Mouse (Mus musculus): ENCODE measurements around the gene Gm15217. TPM values are rescaled to one million over a fixed set of nuclear protein-coding genes. Genes with fewer than 3 reads are reported as not detected.

Gm15217 gene
- polyA plus RNA-seq, 1 experiment from 2014 or later = not detected

DNA sequence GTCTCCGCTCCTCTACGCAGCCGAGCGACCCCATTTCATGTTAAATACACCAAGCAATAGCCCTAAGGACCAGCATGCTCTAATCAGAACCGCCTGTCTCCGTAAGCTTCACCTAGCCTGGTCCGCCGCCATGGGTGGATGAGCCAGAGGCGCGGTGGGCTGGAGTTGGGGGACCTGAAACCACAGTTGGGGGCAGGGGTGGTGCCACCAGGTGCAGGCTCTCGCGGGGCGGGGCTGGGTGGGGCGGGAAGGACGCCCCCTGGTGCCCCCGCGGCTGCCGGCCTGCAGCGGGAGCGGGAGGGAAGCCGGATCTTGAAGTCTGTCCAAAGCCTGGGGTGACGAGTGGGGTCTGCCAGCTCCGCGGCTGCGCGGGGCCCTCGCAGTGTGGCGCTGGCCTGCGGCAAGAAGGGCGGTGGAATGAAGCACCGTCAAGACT is 1.1 kb downstream of the Gm15217 start:
- H3K4me1 ChIP-seq (ENCODE audit: control insufficient read depth, insufficient read depth, low read length) = peaks cover 7% of the 10 kb centered on the region; the same call in 1 of the 2 replicates
- H3K27me3 ChIP-seq (ENCODE audit: control insufficient read depth, insufficient read depth, low read length) = peaks cover 56% of the 10 kb centered on the region
- WGBS = 5% methylated on average over 31 of the region's 31 CpGs
- peak overlapping the region; percentile 59 for H3K4me2 ChIP-seq (ENCODE audit: low read length)
- ATAC-seq (ENCODE audit: low FRiP score, low TSS enrichment) = peak; percentile 70; the same call in 1 of the 2 replicates
- peak overlapping the region; percentile 43; the same call in 1 of the 2 replicates for H3K9ac ChIP-seq (replicated peaks; ENCODE audit: low read length)
- no peak overlapping the region for H3K27ac ChIP-seq (replicated peaks; ENCODE audit: low read depth, low read length)
- no peaks in the 10 kb centered on the region for H3K36me3 ChIP-seq (ENCODE audit: control insufficient read depth, insufficient read depth, low read length)
- peak; percentile 53 for DNase-seq
- no peaks in the 10 kb centered on the region for H3K9me3 ChIP-seq (ENCODE audit: control insufficient read depth, low read length)
- H3K4me3 ChIP-seq (replicated peaks; ENCODE audit: low read depth, low read length) = peak overlapping the region; percentile 25

DNA sequence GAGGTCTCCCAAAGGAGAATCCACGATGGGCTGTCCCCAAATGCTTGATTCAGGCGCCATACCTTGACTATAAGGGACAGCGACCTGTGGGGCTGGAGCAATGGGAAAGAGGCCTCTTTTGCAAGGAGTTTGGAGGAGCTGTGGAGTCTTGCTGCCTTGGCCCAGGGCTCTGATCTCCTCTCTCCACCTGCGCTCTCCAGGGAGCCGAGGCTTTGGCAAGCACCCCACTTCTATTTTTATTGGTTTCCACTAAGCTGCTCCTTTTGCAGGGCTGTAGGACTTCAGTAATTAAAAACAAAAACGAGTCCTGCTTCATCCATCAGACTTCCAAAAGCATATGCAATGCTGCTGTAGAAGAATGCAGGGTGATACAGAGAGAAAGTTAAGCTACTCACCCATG is 2.2 kb downstream of the Gm15217 start:
- H3K27ac ChIP-seq (replicated peaks; ENCODE audit: low read depth, low read length) = no peak overlapping the region
- H3K9ac ChIP-seq (replicated peaks; ENCODE audit: low read length) = no peak overlapping the region
- no peak overlapping the region for H3K4me2 ChIP-seq (ENCODE audit: low read length)
- H3K4me3 ChIP-seq (replicated peaks; ENCODE audit: low read depth, low read length) = no peak overlapping the region
- DNase-seq (no peak), ATAC-seq (ENCODE audit: low FRiP score, low TSS enrichment) (no peak)
- no peaks in the 10 kb centered on the region for H3K36me3 ChIP-seq (ENCODE audit: control insufficient read depth, insufficient read depth, low read length)
- H3K4me1 ChIP-seq (ENCODE audit: control insufficient read depth, insufficient read depth, low read length) = peaks cover 18% of the 10 kb centered on the region
- H3K9me3 ChIP-seq (ENCODE audit: control insufficient read depth, low read length) = no peaks in the 10 kb centered on the region
- 30% methylated on average over 6 of the region's 6 CpGs for WGBS
- H3K27me3 ChIP-seq (ENCODE audit: control insufficient read depth, insufficient read depth, low read length) = peaks cover 68% of the 10 kb centered on the region

DNA sequence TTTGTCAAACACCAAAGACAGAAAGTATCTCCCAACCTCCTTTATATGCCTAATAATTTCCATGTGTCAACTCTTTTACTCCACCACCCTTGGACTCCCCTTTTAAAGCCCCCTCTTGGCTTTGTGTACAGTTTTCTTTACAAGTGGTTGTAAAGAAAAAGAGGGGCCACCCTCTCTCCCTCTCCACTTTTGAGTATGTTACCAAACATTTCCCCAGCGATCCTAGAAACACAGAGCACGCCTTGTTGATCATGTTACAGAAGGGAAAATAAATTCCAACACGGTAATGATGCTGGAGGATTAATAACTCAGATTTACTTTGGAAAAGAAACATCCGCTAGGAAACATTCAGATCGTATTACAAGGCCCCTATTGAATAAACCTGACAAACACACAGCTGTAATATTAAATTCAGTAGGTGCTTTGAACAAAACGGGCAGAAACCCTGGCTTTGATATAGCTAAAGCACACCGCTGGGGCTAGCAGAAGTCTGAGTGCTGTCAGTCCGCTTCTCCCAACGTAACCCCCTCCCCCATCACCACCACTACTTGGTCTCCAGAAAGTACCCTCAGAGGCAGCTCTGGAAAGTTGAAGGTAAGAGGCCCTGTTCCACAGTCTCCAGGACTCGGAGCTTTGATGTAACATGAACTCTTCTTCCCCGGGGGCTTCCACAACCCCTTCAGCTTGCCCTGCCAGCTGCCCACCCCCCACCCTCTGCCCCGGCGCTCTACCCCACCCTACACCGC is 5.9 kb downstream of the Gm15217 start:
- Histone ChIP-seq H3K4me1 (ENCODE audit: control insufficient read depth, insufficient read depth, low read length) (peaks cover 30% of the 10 kb centered on the region), H3K9ac (replicated peaks; ENCODE audit: low read length) (no peak overlapping the region), H3K9me3 (ENCODE audit: control insufficient read depth, low read length) (no peaks in the 10 kb centered on the region), H3K27ac (replicated peaks; ENCODE audit: low read depth, low read length) (no peak overlapping the region), H3K4me3 (replicated peaks; ENCODE audit: low read depth, low read length) (peak overlapping the region; percentile 32), H3K27me3 (ENCODE audit: control insufficient read depth, insufficient read depth, low read length) (peaks cover 88% of the 10 kb centered on the region), H3K36me3 (ENCODE audit: control insufficient read depth, insufficient read depth, low read length) (no peaks in the 10 kb centered on the region), H3K4me2 (ENCODE audit: low read length) (peak overlapping the region; percentile 89)
- 13% methylated on average over 14 of the region's 14 CpGs for WGBS
- ATAC-seq (ENCODE audit: low FRiP score, low TSS enrichment) (no peak), DNase-seq (peak; percentile 41)

DNA sequence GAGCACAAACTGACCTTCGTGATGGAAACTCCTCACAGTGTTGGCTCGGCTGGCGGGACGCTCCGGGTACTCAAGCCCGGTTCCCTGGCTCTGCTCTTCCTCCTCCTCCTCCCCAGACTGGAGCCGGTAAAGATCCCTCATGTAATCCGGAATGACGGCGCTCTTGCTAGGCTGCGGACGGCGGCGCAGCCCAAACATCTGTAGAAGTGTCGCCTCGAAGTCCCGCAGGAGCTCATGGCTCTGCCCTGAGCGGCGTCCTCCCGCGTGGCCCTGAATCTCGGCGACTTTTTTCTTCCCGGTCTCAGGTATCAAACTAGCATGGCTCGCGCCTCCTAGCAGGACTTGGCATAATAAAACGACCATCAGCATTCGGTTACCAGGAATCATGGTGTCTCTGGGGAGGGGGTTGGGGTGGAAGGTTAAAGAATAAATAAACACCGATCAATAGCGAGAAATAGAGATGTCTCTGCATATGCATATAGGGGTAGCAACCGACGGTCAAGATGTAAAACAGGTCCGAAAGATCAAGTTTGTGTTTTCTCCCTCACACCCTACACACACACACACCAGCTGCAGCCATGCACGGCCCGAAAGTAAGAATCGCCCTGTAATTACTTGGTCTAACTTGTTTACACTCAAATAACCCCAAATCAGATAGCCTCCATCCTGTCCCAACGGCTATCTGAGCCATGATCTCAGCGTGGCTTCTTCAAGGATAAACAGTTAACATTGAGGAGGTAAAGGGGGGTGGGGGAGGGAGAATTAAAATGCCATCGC is 6.7 kb downstream of the Gm15217 start:
- ATAC-seq (ENCODE audit: low FRiP score, low TSS enrichment) (no peak), DNase-seq (peak; percentile 56)
- Histone ChIP-seq H3K9me3 (ENCODE audit: control insufficient read depth, low read length) (no peaks in the 10 kb centered on the region), H3K27me3 (ENCODE audit: control insufficient read depth, insufficient read depth, low read length) (peaks cover 88% of the 10 kb centered on the region), H3K4me3 (replicated peaks; ENCODE audit: low read depth, low read length) (peak overlapping the region; percentile 32), H3K9ac (replicated peaks; ENCODE audit: low read length) (0 out of 2 replicates have a peak overlapping the region, but pooled peaks have one; percentile 12), H3K27ac (replicated peaks; ENCODE audit: low read depth, low read length) (no peak overlapping the region), H3K4me1 (ENCODE audit: control insufficient read depth, insufficient read depth, low read length) (peaks cover 29% of the 10 kb centered on the region), H3K4me2 (ENCODE audit: low read length) (peak overlapping the region; percentile 89), H3K36me3 (ENCODE audit: control insufficient read depth, insufficient read depth, low read length) (no peaks in the 10 kb centered on the region)
- under 1% methylated on average over 39 of the region's 39 CpGs for WGBS

DNA sequence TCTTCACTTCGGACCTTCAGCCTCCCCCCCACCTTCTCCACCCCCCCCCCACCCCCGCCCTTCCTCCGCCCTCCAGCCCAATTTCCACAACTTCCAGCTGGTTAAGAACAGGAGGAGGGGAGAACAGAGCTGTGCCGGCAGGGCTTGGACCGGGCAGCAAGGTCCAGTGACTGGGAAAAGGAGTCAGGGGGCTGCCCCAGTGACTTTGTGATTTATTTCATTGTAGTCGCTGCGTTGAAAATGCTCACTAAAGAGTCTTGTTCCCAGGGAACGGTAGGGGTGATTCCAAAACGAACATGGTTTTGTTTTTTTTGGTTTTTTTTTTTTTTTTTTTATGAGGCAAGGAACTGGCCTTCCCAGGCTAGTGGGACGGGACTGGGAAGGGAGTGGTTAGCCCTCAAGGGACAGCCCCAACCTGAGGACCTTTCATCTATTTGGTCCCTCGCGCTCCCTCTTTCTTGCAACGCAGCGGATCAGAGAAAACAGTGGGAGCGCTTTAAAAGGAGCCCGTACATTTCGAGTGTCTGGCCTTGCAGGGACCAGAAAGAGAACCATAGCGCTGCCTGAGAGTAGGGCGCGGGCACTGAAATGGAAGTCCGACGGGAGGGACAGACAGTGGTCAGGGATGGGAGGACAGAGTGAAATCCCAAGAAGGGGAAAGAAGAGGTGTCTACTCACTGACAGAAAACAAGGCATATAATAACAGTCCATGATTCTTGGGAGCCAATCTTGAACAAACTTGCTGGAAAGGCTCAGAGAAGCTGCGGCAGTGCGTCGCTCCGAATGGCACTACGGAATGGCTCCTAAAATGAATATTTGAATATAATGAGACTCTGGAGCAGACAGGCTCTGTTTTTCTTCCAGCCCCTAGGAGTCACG is 7.5 kb downstream of the Gm15217 start:
- no peak overlapping the region for H3K27ac ChIP-seq (replicated peaks; ENCODE audit: low read depth, low read length)
- no peaks in the 10 kb centered on the region for H3K36me3 ChIP-seq (ENCODE audit: control insufficient read depth, insufficient read depth, low read length)
- H3K4me1 ChIP-seq (ENCODE audit: control insufficient read depth, insufficient read depth, low read length) = peaks cover 29% of the 10 kb centered on the region
- no peaks in the 10 kb centered on the region for H3K9me3 ChIP-seq (ENCODE audit: control insufficient read depth, low read length)
- H3K4me3 ChIP-seq (replicated peaks; ENCODE audit: low read depth, low read length) = peak overlapping the region; percentile 47
- under 1% methylated on average over 28 of the region's 28 CpGs for WGBS
- H3K9ac ChIP-seq (replicated peaks; ENCODE audit: low read length) = peak overlapping the region; percentile 48; the same call in 1 of the 2 replicates
- DNase-seq (peak; percentile 51), ATAC-seq (ENCODE audit: low FRiP score, low TSS enrichment) (peak; percentile 22; the same call in 1 of the 2 replicates)
- peak overlapping the region; percentile 89 for H3K4me2 ChIP-seq (ENCODE audit: low read length)
- H3K27me3 ChIP-seq (ENCODE audit: control insufficient read depth, insufficient read depth, low read length) = peaks cover 89% of the 10 kb centered on the region

DNA sequence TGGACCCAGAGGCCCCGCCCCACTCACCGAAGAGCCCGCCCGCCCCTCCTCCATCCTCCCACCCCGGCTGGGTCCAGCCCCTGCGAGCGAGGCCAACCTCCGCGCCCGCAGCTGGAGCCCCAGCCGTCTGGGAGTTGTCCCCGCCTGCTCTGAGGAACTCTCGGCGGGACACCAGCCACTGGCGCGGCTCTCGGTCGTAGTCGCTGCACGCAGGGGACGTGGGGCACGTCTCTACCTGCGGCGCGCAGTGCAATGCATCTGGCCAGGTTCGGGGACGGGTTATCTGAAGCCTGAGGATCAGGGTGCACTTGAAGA is 8.1 kb downstream of the Gm15217 start:
- Histone ChIP-seq H3K9me3 (ENCODE audit: control insufficient read depth, low read length) (no peaks in the 10 kb centered on the region), H3K27ac (replicated peaks; ENCODE audit: low read depth, low read length) (no peak overlapping the region), H3K4me1 (ENCODE audit: control insufficient read depth, insufficient read depth, low read length) (peaks cover 29% of the 10 kb centered on the region), H3K36me3 (ENCODE audit: control insufficient read depth, insufficient read depth, low read length) (no peaks in the 10 kb centered on the region), H3K27me3 (ENCODE audit: control insufficient read depth, insufficient read depth, low read length) (peaks cover 87% of the 10 kb centered on the region), H3K9ac (replicated peaks; ENCODE audit: low read length) (peak overlapping the region; percentile 48; the same call in 1 of the 2 replicates), H3K4me2 (ENCODE audit: low read length) (peak overlapping the region; percentile 89), H3K4me3 (replicated peaks; ENCODE audit: low read depth, low read length) (peak overlapping the region; percentile 47)
- under 1% methylated on average over 27 of the region's 27 CpGs for WGBS
- DNase-seq (peak; percentile 85), ATAC-seq (ENCODE audit: low FRiP score, low TSS enrichment) (peak; percentile 81)

DNA sequence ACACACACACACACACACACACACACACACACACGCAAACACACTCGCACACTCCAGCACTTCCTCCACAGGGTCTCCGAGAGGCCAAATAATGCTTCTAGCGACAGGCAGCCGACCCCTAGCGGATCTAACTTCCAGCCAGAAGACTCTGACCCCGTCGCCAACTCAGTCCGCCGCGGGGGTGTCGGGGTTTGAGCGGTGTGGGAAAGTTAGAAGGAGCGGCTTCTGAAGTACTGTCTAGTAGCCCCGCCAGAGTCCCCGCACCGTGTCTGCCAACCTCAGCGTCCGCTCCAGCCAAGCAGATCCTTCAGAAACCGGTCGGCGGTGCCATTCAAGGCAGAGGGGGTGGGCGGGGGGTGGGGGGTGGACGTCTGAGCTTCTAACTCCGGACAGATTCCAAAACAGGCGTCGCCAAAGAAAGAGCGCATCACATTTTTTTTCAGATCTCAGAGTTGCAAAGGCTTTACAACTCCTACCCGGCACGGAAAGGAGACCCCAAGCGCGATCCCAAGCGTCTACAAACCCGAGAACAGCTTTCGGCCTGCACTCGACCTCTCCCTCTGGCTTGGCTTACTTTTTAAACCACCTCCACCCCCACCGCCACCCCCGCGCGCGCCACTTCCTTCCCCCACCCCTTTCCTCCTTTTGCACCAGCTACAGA is 8.7 kb downstream of the Gm15217 start:
- Histone ChIP-seq H3K9ac (replicated peaks; ENCODE audit: low read length) (0 out of 2 replicates have a peak overlapping the region, but pooled peaks have one; percentile 48), H3K4me1 (ENCODE audit: control insufficient read depth, insufficient read depth, low read length) (peaks cover 29% of the 10 kb centered on the region), H3K4me3 (replicated peaks; ENCODE audit: low read depth, low read length) (peak overlapping the region; percentile 47), H3K9me3 (ENCODE audit: control insufficient read depth, low read length) (no peaks in the 10 kb centered on the region), H3K36me3 (ENCODE audit: control insufficient read depth, insufficient read depth, low read length) (no peaks in the 10 kb centered on the region), H3K27me3 (ENCODE audit: control insufficient read depth, insufficient read depth, low read length) (peaks cover 81% of the 10 kb centered on the region), H3K27ac (replicated peaks; ENCODE audit: low read depth, low read length) (no peak overlapping the region), H3K4me2 (ENCODE audit: low read length) (peak overlapping the region; percentile 89)
- DNase-seq (no peak), ATAC-seq (ENCODE audit: low FRiP score, low TSS enrichment) (0 out of 2 replicates have a peak, but pooled peaks have one; percentile 7)
- WGBS = under 1% methylated on average over 41 of the region's 41 CpGs

DNA sequence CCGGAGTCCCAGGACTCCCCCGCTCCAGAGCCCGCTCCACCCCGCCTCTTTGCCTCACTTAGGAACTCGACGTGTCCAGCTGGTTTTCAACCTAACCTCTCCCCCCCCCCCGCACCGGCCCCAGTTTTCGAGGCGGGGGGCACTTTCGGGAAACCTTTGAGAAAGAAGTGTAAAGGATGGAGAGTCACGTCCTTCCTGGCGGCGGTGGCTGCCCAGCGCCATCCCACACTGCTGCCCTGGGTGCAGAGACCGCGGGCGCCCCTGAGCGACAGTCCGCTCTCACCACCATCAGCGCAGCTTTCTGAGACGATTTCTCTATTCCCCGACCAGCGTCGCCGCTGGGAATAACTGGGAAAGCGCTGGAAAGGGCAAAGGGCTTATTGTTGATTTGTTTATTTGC is 9.4 kb downstream of the Gm15217 start:
- no peak overlapping the region for H3K9ac ChIP-seq (replicated peaks; ENCODE audit: low read length)
- H3K9me3 ChIP-seq (ENCODE audit: control insufficient read depth, low read length) = no peaks in the 10 kb centered on the region
- DNase-seq (peak; percentile 55), ATAC-seq (ENCODE audit: low FRiP score, low TSS enrichment) (no peak)
- peaks cover 29% of the 10 kb centered on the region for H3K4me1 ChIP-seq (ENCODE audit: control insufficient read depth, insufficient read depth, low read length)
- peak overlapping the region; percentile 47 for H3K4me3 ChIP-seq (replicated peaks; ENCODE audit: low read depth, low read length)
- H3K27me3 ChIP-seq (ENCODE audit: control insufficient read depth, insufficient read depth, low read length) = peaks cover 78% of the 10 kb centered on the region
- no peak overlapping the region for H3K27ac ChIP-seq (replicated peaks; ENCODE audit: low read depth, low read length)
- WGBS = under 1% methylated on average over 27 of the region's 27 CpGs
- H3K36me3 ChIP-seq (ENCODE audit: control insufficient read depth, insufficient read depth, low read length) = no peaks in the 10 kb centered on the region
- H3K4me2 ChIP-seq (ENCODE audit: low read length) = peak overlapping the region; percentile 89
